Mouse (Mus musculus) bone marrow macrophage, adult 2 months (primary cell): Measurements from ENCODE around the gene Ppp1r26.

Experiments used
- CTCF ChIP-seq: IDR thresholded peaks from 2 replicates; pipeline ENCODE4 v1.5.1; 2012; ENCODE audit warnings: low read depth, mild to moderate bottlenecking, low read length, moderate library complexity
- POLR2A ChIP-seq: IDR thresholded peaks from 2 replicates; pipeline ENCODE4 v1.6.1; 2012; ENCODE audit warnings: mild to moderate bottlenecking, low read depth, low read length, borderline replicate concordance

DNA sequence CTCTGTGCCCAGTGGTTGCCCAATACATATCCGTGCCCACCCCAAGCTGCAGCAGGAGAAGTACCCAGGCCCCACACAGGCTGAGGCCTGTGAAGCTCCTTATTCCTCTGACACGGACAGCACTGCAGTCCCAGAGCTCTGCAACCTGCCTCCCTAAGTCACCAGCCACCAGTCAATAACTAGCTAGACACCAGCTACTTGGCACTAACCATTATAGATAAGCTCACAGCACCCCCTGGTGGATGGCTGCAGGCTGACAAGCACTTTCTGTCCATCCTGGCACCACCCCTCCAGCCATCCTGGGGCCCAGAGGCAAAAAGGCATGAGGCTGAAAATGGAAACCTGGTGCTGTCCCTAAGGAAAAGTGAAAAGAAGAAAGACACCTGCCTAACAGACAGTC lies 28.6 kb upstream of the Ppp1r26 start:
- TF ChIP-seq CTCF (peak; percentile 66), POLR2A (no peak)
